ENCODE assay signal across 10 mouse cellular contexts in genomic region chr16:4604293-4604837, GRCm38 (mm10). TPM values are rescaled to one million over a fixed set of nuclear protein-coding genes. Genes with fewer than 3 reads are reported as not detected.
DNase-seq lines count a peak whose midpoint lies in the region; ATAC-seq and TF ChIP-seq lines count a peak whose summit lies in the region.
"Had no signal": no experiment of that assay in that cellular context is flagged by ENCODE, and none has a peak within 500 bp of the region (broad histone marks: within the 10 kb centered on the region; RNA-seq: fewer than 3 reads in every experiment).

No protein-coding gene starts in this region.

- peaks cover 5% of the 10 kb centered on the region; the same call in 1 of the 2 replicates for H3K36me3 ChIP-seq in heart, embryonic 16.5 days (ENCODE audit: control insufficient read depth, insufficient read depth)
- peaks cover 11% of the 10 kb centered on the region for H3K36me3 ChIP-seq in embryonic facial prominence, embryonic 12.5 days
- H3K36me3 ChIP-seq in kidney, adult 2 months (ENCODE audit: control insufficient read depth, insufficient read depth, low read length), result no peaks in the 10 kb centered on the region; the same call in 1 of the 2 replicates
- peaks cover 6% of the 10 kb centered on the region; the same call in 1 of the 2 replicates for H3K36me3 ChIP-seq in liver, embryonic 13.5 days

- WGBS in heart, embryonic 16.5 days, result 61% methylated on average over 11 of the region's 11 CpGs
- 60% methylated on average over 11 of the region's 11 CpGs for WGBS in embryonic facial prominence, embryonic 12.5 days
- 34% methylated on average over 11 of the region's 11 CpGs for WGBS in kidney, adult 2 months
- WGBS in liver, embryonic 13.5 days (ENCODE audit: insufficient replicate concordance), result 76% methylated on average over 11 of the region's 11 CpGs

- H3K27ac ChIP-seq in heart, embryonic 16.5 days (ENCODE audit: low read length), result peak overlapping the region; percentile 85
- peak overlapping the region; percentile 78; the same call in 1 of the 2 replicates for H3K27ac ChIP-seq in embryonic facial prominence, embryonic 12.5 days
- H3K27ac ChIP-seq in kidney, adult 2 months (ENCODE audit: insufficient read depth, low read depth, low read length), result peak overlapping the region; percentile 94
- H3K27ac ChIP-seq in liver, embryonic 13.5 days, result 0 out of 2 replicates have a peak overlapping the region, but pooled peaks have one; percentile 14
- H3K27ac ChIP-seq: neural tube, embryonic 12.5 days had no signal

- no peak for TF ChIP-seq CTCF in kidney, adult 2 months (conservative IDR thresholded peaks at IDR 0.05; ENCODE audit: insufficient read depth, insufficient read length, low read depth, low read length)

- H3K4me1 ChIP-seq in heart, embryonic 16.5 days (ENCODE audit: control insufficient read depth, insufficient read depth, low read length), result peaks cover 80% of the 10 kb centered on the region
- peaks cover 85% of the 10 kb centered on the region for H3K4me1 ChIP-seq in embryonic facial prominence, embryonic 12.5 days
- H3K4me1 ChIP-seq in kidney, adult 2 months (ENCODE audit: control insufficient read depth, insufficient read depth, low read length), result peaks cover 65% of the 10 kb centered on the region
- peaks cover 76% of the 10 kb centered on the region for H3K4me1 ChIP-seq in liver, embryonic 13.5 days (replicated peaks)

- H3K4me2 ChIP-seq in heart, embryonic 16.5 days (ENCODE audit: low read depth, low read length), result no peak overlapping the region
- no peak overlapping the region for H3K4me2 ChIP-seq in embryonic facial prominence, embryonic 12.5 days (replicated peaks)
- no peak overlapping the region for H3K4me2 ChIP-seq in liver, embryonic 13.5 days

- no peaks in the 10 kb centered on the region for H3K27me3 ChIP-seq in heart, embryonic 16.5 days (ENCODE audit: control insufficient read depth, insufficient read depth, low read length)
- H3K27me3 ChIP-seq in embryonic facial prominence, embryonic 12.5 days, result no peaks in the 10 kb centered on the region
- H3K27me3 ChIP-seq in kidney, adult 2 months (replicated peaks; ENCODE audit: control insufficient read depth, insufficient read depth, low read length), result no peaks in the 10 kb centered on the region
- H3K27me3 ChIP-seq in liver, embryonic 13.5 days, result no peaks in the 10 kb centered on the region
- H3K27me3 ChIP-seq: neural tube, embryonic 12.5 days had no signal

- H3K4me3 ChIP-seq in heart, embryonic 16.5 days (ENCODE audit: low read length), result no peak overlapping the region
- no peak overlapping the region for H3K4me3 ChIP-seq in embryonic facial prominence, embryonic 12.5 days
- H3K4me3 ChIP-seq in kidney, adult 2 months (ENCODE audit: insufficient read depth, low read depth, low read length), result no peak overlapping the region
- no peak overlapping the region for H3K4me3 ChIP-seq in liver, embryonic 13.5 days (replicated peaks)
- H3K4me3 ChIP-seq: neural tube, embryonic 12.5 days had no signal

- no peak for DNase-seq in heart, adult 18-20 months
- DNase-seq in kidney, adult 2 months, result peak; percentile 77
- DNase-seq in liver, embryonic 13.5 days, result no peak
- no peak for DNase-seq in layer of hippocampus, postnatal 10 days (ENCODE audit: low spot score in 2 of 2)
- DNase-seq in retina, embryonic 14.5 days (ENCODE audit: low spot score), result no peak
- DNase-seq: thymus, adult 18-20 months had no signal

- ATAC-seq in heart, embryonic 16.5 days (replicated peaks; ENCODE audit: extremely low read depth, insufficient read depth, low FRiP score), result no peak
- no peak for ATAC-seq in embryonic facial prominence, embryonic 12.5 days (ENCODE audit: insufficient number of reproducible peaks, insufficient read depth, low FRiP score, low TSS enrichment)
- ATAC-seq in liver, embryonic 13.5 days (ENCODE audit: low read depth), result no peak
- ATAC-seq: activated CD4-positive, CD25-positive, alpha-beta regulatory T cell, adult 4 months had no signal

- no peaks in the 10 kb centered on the region for H3K9me3 ChIP-seq in heart, embryonic 16.5 days (replicated peaks; ENCODE audit: control insufficient read depth, low read length)
- H3K9me3 ChIP-seq in embryonic facial prominence, embryonic 12.5 days, result no peaks in the 10 kb centered on the region
- H3K9me3 ChIP-seq in liver, embryonic 13.5 days (replicated peaks), result no peaks in the 10 kb centered on the region
- H3K9me3 ChIP-seq: neural tube, embryonic 12.5 days had no signal

- TF ChIP-seq POLR2A in kidney, adult 2 months (IDR thresholded peaks at IDR 0.05; ENCODE audit: low read depth, low read length), result no peak

- H3K9ac ChIP-seq in heart, embryonic 16.5 days (ENCODE audit: low read length), result peak overlapping the region; percentile 61; the same call in 1 of the 2 replicates
- H3K9ac ChIP-seq in embryonic facial prominence, embryonic 12.5 days, result no peak overlapping the region
- H3K9ac ChIP-seq in liver, embryonic 13.5 days, result no peak overlapping the region
- H3K9ac ChIP-seq: neural tube, embryonic 12.5 days had no signal

RNA-seq across cellular contexts. Expression of gene Glis2, which starts 9.9 kb away (rescaled TPM):
- 12.3 and 14.2 TPM in 2 replicates for polyA plus RNA-seq in heart, embryonic 16.5 days (2015; fragmentation: Nextera tagmentation; extraction: Ambion mirVana)
- total RNA-seq in heart, adult 18-20 months (2021), result 1 to 10 TPM; 6.2 to 8.5 TPM
- polyA plus RNA-seq in embryonic facial prominence, embryonic 12.5 days (2016; fragmentation: Nextera tagmentation; extraction: Ambion mirVana), result 33.0 and 33.4 TPM in 2 replicates
- 210 and 226 TPM in 2 replicates for polyA plus RNA-seq in kidney, adult 2 months (2012; rRNA removed)
- 2.4 and 2.8 TPM in 2 replicates for polyA plus RNA-seq in liver, embryonic 13.5 days (2015; fragmentation: Nextera tagmentation; extraction: Ambion mirVana)
- 10 to 100 TPM; 23.8 to 26.5 TPM for total RNA-seq in layer of hippocampus, postnatal 10 days (2021)

RNA-seq across cellular contexts. Expression of gene Pam16, which starts 20.4 kb away (rescaled TPM):
- polyA plus RNA-seq in heart, embryonic 16.5 days (2015; fragmentation: Nextera tagmentation; extraction: Ambion mirVana), result 91.2 and 122 TPM in 2 replicates
- 100 to 1,000 TPM; 154 TPM for total RNA-seq in heart, adult 18-20 months (2021)
- 96.4 and 104 TPM in 2 replicates for polyA plus RNA-seq in embryonic facial prominence, embryonic 12.5 days (2016; fragmentation: Nextera tagmentation; extraction: Ambion mirVana)
- 27.3 and 41.8 TPM in 2 replicates for polyA plus RNA-seq in kidney, adult 2 months (2012; rRNA removed)
- polyA plus RNA-seq in liver, embryonic 13.5 days (2015; fragmentation: Nextera tagmentation; extraction: Ambion mirVana), result 67.5 and 74.1 TPM in 2 replicates
- total RNA-seq in layer of hippocampus, postnatal 10 days (2021), result 10 to 100 TPM; 71.0 to 77.1 TPM

RNA-seq across cellular contexts. Expression of gene Vasn, which starts 35.4 kb away (rescaled TPM):
- 15.7 and 17.2 TPM in 2 replicates for polyA plus RNA-seq in heart, embryonic 16.5 days (2015; fragmentation: Nextera tagmentation; extraction: Ambion mirVana)
- total RNA-seq in heart, adult 18-20 months (2021), result 1 to 10 TPM; 7.7 to 9.7 TPM
- 23.4 and 24.1 TPM in 2 replicates for polyA plus RNA-seq in embryonic facial prominence, embryonic 12.5 days (2016; fragmentation: Nextera tagmentation; extraction: Ambion mirVana)
- polyA plus RNA-seq in kidney, adult 2 months (2012; rRNA removed), result 34.6 and 42.3 TPM in 2 replicates
- 2.9 TPM in 2 replicates for polyA plus RNA-seq in liver, embryonic 13.5 days (2015; fragmentation: Nextera tagmentation; extraction: Ambion mirVana)
- total RNA-seq in layer of hippocampus, postnatal 10 days (2021), result 1 to 10 TPM; 5.1 to 5.7 TPM

RNA-seq across cellular contexts. Expression of gene Dnaja3, which starts 35.4 kb away (rescaled TPM):
- polyA plus RNA-seq in heart, embryonic 16.5 days (2015; fragmentation: Nextera tagmentation; extraction: Ambion mirVana), result 87.5 and 88.7 TPM in 2 replicates
- total RNA-seq in heart, adult 18-20 months (2021), result 100 to 1,000 TPM; 152 to 155 TPM
- polyA plus RNA-seq in embryonic facial prominence, embryonic 12.5 days (2016; fragmentation: Nextera tagmentation; extraction: Ambion mirVana), result 57.1 and 59.8 TPM in 2 replicates
- 57.8 and 72.9 TPM in 2 replicates for polyA plus RNA-seq in kidney, adult 2 months (2012; rRNA removed)
- polyA plus RNA-seq in liver, embryonic 13.5 days (2015; fragmentation: Nextera tagmentation; extraction: Ambion mirVana), result 51.8 and 62.5 TPM in 2 replicates
- 10 to 100 TPM; 52.7 to 55.1 TPM for total RNA-seq in layer of hippocampus, postnatal 10 days (2021)

RNA-seq across cellular contexts. Expression of gene Tfap4, which starts 44.7 kb away (rescaled TPM):
- polyA plus RNA-seq in heart, embryonic 16.5 days (2015; fragmentation: Nextera tagmentation; extraction: Ambion mirVana), result 5.6 and 8.1 TPM in 2 replicates
- total RNA-seq in heart, adult 18-20 months (2021), result 1 to 10 TPM; 2.1 to 2.6 TPM
- polyA plus RNA-seq in embryonic facial prominence, embryonic 12.5 days (2016; fragmentation: Nextera tagmentation; extraction: Ambion mirVana), result 27.8 and 31.5 TPM in 2 replicates
- polyA plus RNA-seq in kidney, adult 2 months (2012; rRNA removed), result 4.5 and 5.1 TPM in 2 replicates
- polyA plus RNA-seq in liver, embryonic 13.5 days (2015; fragmentation: Nextera tagmentation; extraction: Ambion mirVana), result 8.4 and 10.7 TPM in 2 replicates
- total RNA-seq in layer of hippocampus, postnatal 10 days (2021), result 1 to 10 TPM; 4.2 to 4.3 TPM

Comparison
In these comparisons a context has a peak if more than half of its experiments do, and no peak if none do; other contexts are left out.
1. H3K27ac ChIP-seq: peak in every context shown above with its lines; median percentile 94 in kidney, adult 2 months; 85 in heart, embryonic 16.5 days; 78 in embryonic facial prominence, embryonic 12.5 days; 14 in liver, embryonic 13.5 days.